Mouse (Mus musculus): Measurements from ENCODE around the gene 2210016L21Rik.

- TF ChIP-seq POLR2A (IDR thresholded peaks at IDR 0.05; ENCODE audit: insufficient read length, low read depth) (no peak), POLR2AphosphoS2 (IDR thresholded peaks at IDR 0.05; ENCODE audit: insufficient read length, low read depth) (no peak), MAX (IDR thresholded peaks at IDR 0.05; ENCODE audit: low read depth) (no peak), E2F4 (IDR thresholded peaks at IDR 0.05; ENCODE audit: insufficient read depth) (no peak), CEBPB (IDR thresholded peaks at IDR 0.05; ENCODE audit: insufficient read depth, poor library complexity, severe bottlenecking) (no peak)
Measured at GRCm38 (mm10) chr5:114970824-114971227, 28.9 kb downstream of the 2210016L21Rik start, which contains the start of gene Hnf1a.

Measured in myocyte (in vitro differentiated cells).